Mouse (Mus musculus): Measurements from ENCODE around the gene Gnat1. TPM values are rescaled to one million over a fixed set of nuclear protein-coding genes. Genes with fewer than 3 reads are reported as not detected.
A peak's percentile ranks its signal among the peaks of the same experiment; 100 is the strongest.

The Gnat1 gene
- polyA plus RNA-seq, 1 experiment from 2014 or later: 1.3 TPM

GRCm38 (mm10) chr9:107702606-107703185 lies 23.2 kb upstream of the Gnat1 start:
- Histone ChIP-seq H3K4me1 (replicated peaks; ENCODE audit: control insufficient read depth, insufficient read depth, low read length) (peaks cover 73% of the 10 kb centered on the region), H3K4me2 (replicated peaks) (no peak overlapping the region), H3K27ac (0 out of 2 replicates have a peak overlapping the region, but pooled peaks have one; percentile 20), H3K9me3 (ENCODE audit: control insufficient read depth, low read length) (no peaks in the 10 kb centered on the region), H3K36me3 (replicated peaks; ENCODE audit: control insufficient read depth, insufficient read depth) (peaks cover 31% of the 10 kb centered on the region), H3K9ac (no peak overlapping the region), H3K4me3 (replicated peaks; ENCODE audit: low read length) (no peak overlapping the region), H3K27me3 (ENCODE audit: control insufficient read depth, insufficient read depth, low read length) (no peaks in the 10 kb centered on the region)
- 68% methylated on average over 3 of the region's 3 CpGs for WGBS
- ATAC-seq (ENCODE audit: low FRiP score) (no peak), DNase-seq (ENCODE audit: low spot score) (no peak)

- Histone ChIP-seq H3K36me3 (replicated peaks; ENCODE audit: control insufficient read depth, insufficient read depth) (peaks cover 31% of the 10 kb centered on the region), H3K9me3 (ENCODE audit: control insufficient read depth, low read length) (no peaks in the 10 kb centered on the region), H3K9ac (no peak overlapping the region), H3K27ac (no peak overlapping the region), H3K27me3 (ENCODE audit: control insufficient read depth, insufficient read depth, low read length) (no peaks in the 10 kb centered on the region), H3K4me3 (replicated peaks; ENCODE audit: low read length) (no peak overlapping the region), H3K4me2 (replicated peaks) (no peak overlapping the region), H3K4me1 (replicated peaks; ENCODE audit: control insufficient read depth, insufficient read depth, low read length) (peaks cover 73% of the 10 kb centered on the region)
- 51% methylated on average over 12 of the region's 12 CpGs for WGBS
- DNase-seq (ENCODE audit: low spot score) (peak; percentile 78), ATAC-seq (ENCODE audit: low FRiP score) (0 out of 2 replicates have a peak, but pooled peaks have one; percentile 39)
Observed at GRCm38 (mm10) chr9:107701594-107701993, 22.1 kb upstream of the Gnat1 start.

GRCm38 (mm10) chr9:107700114-107700571 lies 20.6 kb upstream of the Gnat1 start:
- peaks cover 76% of the 10 kb centered on the region for H3K4me1 ChIP-seq (replicated peaks; ENCODE audit: control insufficient read depth, insufficient read depth, low read length)
- no peak for DNase-seq (ENCODE audit: low spot score)
- ATAC-seq (ENCODE audit: low FRiP score): peak; percentile 35
- peaks cover 28% of the 10 kb centered on the region for H3K36me3 ChIP-seq (replicated peaks; ENCODE audit: control insufficient read depth, insufficient read depth)
- H3K4me2 ChIP-seq (replicated peaks): no peak overlapping the region
- 22% methylated on average over 6 of the region's 6 CpGs for WGBS
- no peaks in the 10 kb centered on the region for H3K9me3 ChIP-seq (ENCODE audit: control insufficient read depth, low read length)
- no peaks in the 10 kb centered on the region for H3K27me3 ChIP-seq (ENCODE audit: control insufficient read depth, insufficient read depth, low read length)
- no peak overlapping the region for H3K4me3 ChIP-seq (replicated peaks; ENCODE audit: low read length)
- H3K9ac ChIP-seq: peak overlapping the region; percentile 26; the same call in 1 of the 2 replicates
- no peak overlapping the region for H3K27ac ChIP-seq

- ATAC-seq (ENCODE audit: low FRiP score): no peak
- no peak overlapping the region; the same call in 1 of the 2 replicates for H3K4me2 ChIP-seq (replicated peaks)
- H3K4me1 ChIP-seq (replicated peaks; ENCODE audit: control insufficient read depth, insufficient read depth, low read length): peaks cover 76% of the 10 kb centered on the region
- no peak overlapping the region for H3K27ac ChIP-seq
- WGBS: 4% methylated on average over 9 of the region's 9 CpGs
- no peak overlapping the region for H3K4me3 ChIP-seq (replicated peaks; ENCODE audit: low read length)
- H3K9me3 ChIP-seq (ENCODE audit: control insufficient read depth, low read length): no peaks in the 10 kb centered on the region
- H3K36me3 ChIP-seq (replicated peaks; ENCODE audit: control insufficient read depth, insufficient read depth): peaks cover 23% of the 10 kb centered on the region
- H3K27me3 ChIP-seq (ENCODE audit: control insufficient read depth, insufficient read depth, low read length): no peaks in the 10 kb centered on the region
- no peak overlapping the region for H3K9ac ChIP-seq
- no peak for DNase-seq (ENCODE audit: low spot score)
Observed at GRCm38 (mm10) chr9:107699376-107699980, 20.0 kb upstream of the Gnat1 start.

- WGBS: 14% methylated on average over 14 of the region's 14 CpGs
- no peak overlapping the region for H3K9ac ChIP-seq
- peaks cover 15% of the 10 kb centered on the region for H3K36me3 ChIP-seq (replicated peaks; ENCODE audit: control insufficient read depth, insufficient read depth)
- H3K27me3 ChIP-seq (ENCODE audit: control insufficient read depth, insufficient read depth, low read length): no peaks in the 10 kb centered on the region
- peak overlapping the region; percentile 36 for H3K4me2 ChIP-seq (replicated peaks)
- no peaks in the 10 kb centered on the region for H3K9me3 ChIP-seq (ENCODE audit: control insufficient read depth, low read length)
- DNase-seq (ENCODE audit: low spot score): no peak
- peak overlapping the region; percentile 43; the same call in 1 of the 2 replicates for H3K27ac ChIP-seq
- no peak overlapping the region for H3K4me3 ChIP-seq (replicated peaks; ENCODE audit: low read length)
- peaks cover 75% of the 10 kb centered on the region for H3K4me1 ChIP-seq (replicated peaks; ENCODE audit: control insufficient read depth, insufficient read depth, low read length)
- no peak for ATAC-seq (ENCODE audit: low FRiP score)
Observed at GRCm38 (mm10) chr9:107698611-107699190, 19.2 kb upstream of the Gnat1 start.

- 8% methylated on average over 14 of the region's 14 CpGs for WGBS
- peak; percentile 54 for DNase-seq (ENCODE audit: low spot score)
- Histone ChIP-seq H3K4me1 (replicated peaks; ENCODE audit: control insufficient read depth, insufficient read depth, low read length) (peaks cover 68% of the 10 kb centered on the region), H3K9me3 (ENCODE audit: control insufficient read depth, low read length) (no peaks in the 10 kb centered on the region), H3K27me3 (ENCODE audit: control insufficient read depth, insufficient read depth, low read length) (no peaks in the 10 kb centered on the region), H3K4me2 (replicated peaks) (peak overlapping the region; percentile 36), H3K4me3 (replicated peaks; ENCODE audit: low read length) (no peak overlapping the region), H3K36me3 (replicated peaks; ENCODE audit: control insufficient read depth, insufficient read depth) (peaks cover 9% of the 10 kb centered on the region; the same call in 1 of the 2 replicates), H3K9ac (no peak overlapping the region), H3K27ac (peak overlapping the region; percentile 43; the same call in 1 of the 2 replicates)
- ATAC-seq (ENCODE audit: low FRiP score): no peak
Observed at GRCm38 (mm10) chr9:107697811-107698521, 18.5 kb upstream of the Gnat1 start.

GRCm38 (mm10) chr9:107696845-107697610 lies 17.5 kb upstream of the Gnat1 start:
- DNase-seq (ENCODE audit: low spot score): no peak
- H3K4me2 ChIP-seq (replicated peaks): no peak overlapping the region
- no peaks in the 10 kb centered on the region for H3K9me3 ChIP-seq (ENCODE audit: control insufficient read depth, low read length)
- H3K36me3 ChIP-seq (replicated peaks; ENCODE audit: control insufficient read depth, insufficient read depth): peaks cover 8% of the 10 kb centered on the region
- 26% methylated on average over 9 of the region's 9 CpGs for WGBS
- no peak overlapping the region for H3K4me3 ChIP-seq (replicated peaks; ENCODE audit: low read length)
- no peak overlapping the region for H3K27ac ChIP-seq
- ATAC-seq (ENCODE audit: low FRiP score): no peak
- peaks cover 59% of the 10 kb centered on the region for H3K4me1 ChIP-seq (replicated peaks; ENCODE audit: control insufficient read depth, insufficient read depth, low read length)
- H3K9ac ChIP-seq: 0 out of 2 replicates have a peak overlapping the region, but pooled peaks have one; percentile 13
- no peaks in the 10 kb centered on the region for H3K27me3 ChIP-seq (ENCODE audit: control insufficient read depth, insufficient read depth, low read length)

GRCm38 (mm10) chr9:107696106-107696479 lies 16.6 kb upstream of the Gnat1 start:
- H3K4me1 ChIP-seq (replicated peaks; ENCODE audit: control insufficient read depth, insufficient read depth, low read length): peaks cover 55% of the 10 kb centered on the region
- H3K36me3 ChIP-seq (replicated peaks; ENCODE audit: control insufficient read depth, insufficient read depth): peaks cover 17% of the 10 kb centered on the region
- 33% methylated on average over 6 of the region's 6 CpGs for WGBS
- H3K9ac ChIP-seq: no peak overlapping the region
- no peak overlapping the region for H3K27ac ChIP-seq
- no peak overlapping the region for H3K4me3 ChIP-seq (replicated peaks; ENCODE audit: low read length)
- DNase-seq (ENCODE audit: low spot score) (no peak), ATAC-seq (ENCODE audit: low FRiP score) (no peak)
- no peaks in the 10 kb centered on the region for H3K9me3 ChIP-seq (ENCODE audit: control insufficient read depth, low read length)
- no peak overlapping the region for H3K4me2 ChIP-seq (replicated peaks)
- H3K27me3 ChIP-seq (ENCODE audit: control insufficient read depth, insufficient read depth, low read length): no peaks in the 10 kb centered on the region
